Mouse (Mus musculus): ENCODE measurements around the gene Otos.

Gene Otos

GRCm38 (mm10) chr1:92607711-92608110 lies 40.9 kb downstream of the Otos start:
- no peak for ATAC-seq (ENCODE audit: low TSS enrichment)

- ATAC-seq (ENCODE audit: low TSS enrichment) = no peak
These were observed 43.2 kb downstream of the Otos start, which contains the start of gene Olfr1410 for GRCm38 (mm10) chr1:92605482-92605881. Gene Olfr1410 (plus strand): TSS chr1:92605782.

- ATAC-seq (ENCODE audit: low TSS enrichment) = no peak
These were observed 52.6 kb downstream of the Otos start for GRCm38 (mm10) chr1:92596019-92596418.
